Mouse (Mus musculus): Measurements from ENCODE around the gene Farp1. TPM values are rescaled to one million over a fixed set of nuclear protein-coding genes. Genes with fewer than 3 reads are reported as not detected.

Gene Farp1
- total and polyA plus RNA-seq, 2 experiments: 4.2 to 8.6 TPM

DNA sequence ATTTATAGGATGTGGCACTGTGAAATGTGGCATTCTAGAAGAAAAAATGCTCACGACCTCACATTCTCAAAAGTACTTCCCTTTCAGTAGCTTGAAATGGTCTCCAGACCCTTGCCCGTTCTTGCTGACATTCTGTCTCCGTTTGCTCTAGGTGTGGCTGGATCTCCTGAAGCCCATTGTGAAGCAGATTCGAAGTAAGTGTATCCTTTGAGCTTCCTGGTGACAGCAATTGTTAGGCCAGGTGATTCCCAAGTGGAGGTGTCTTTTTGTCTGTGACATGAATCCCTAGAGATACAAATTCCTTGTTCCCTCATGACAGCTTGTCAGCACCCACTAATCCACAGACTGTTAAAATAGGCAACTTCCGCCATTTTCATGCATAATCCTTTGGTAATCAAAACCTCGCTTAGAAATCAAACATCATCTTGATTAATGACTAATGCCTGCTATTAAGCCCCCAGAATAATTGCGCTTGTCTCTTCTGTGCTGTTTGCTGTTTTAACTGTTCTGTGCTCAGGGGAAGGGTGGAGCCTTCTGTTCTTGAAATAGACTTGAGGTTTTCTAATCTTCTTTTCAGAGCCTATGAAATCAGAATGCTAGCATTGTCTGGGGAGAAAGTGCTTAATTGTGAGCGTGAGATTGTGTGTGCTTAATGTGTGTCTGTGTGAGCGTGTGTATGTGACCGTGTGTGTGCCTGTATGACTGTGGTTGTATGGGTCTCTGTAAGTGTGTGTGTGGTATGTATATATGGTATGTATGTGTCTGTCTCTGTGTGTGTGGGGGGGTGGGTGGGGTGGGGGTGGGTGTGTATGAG, 184.4 kb downstream of the Farp1 start:
- Histone ChIP-seq H3K27ac (replicated peaks; ENCODE audit: insufficient read depth, low read depth, low read length) (no peak overlapping the region), H3K4me1 (ENCODE audit: control insufficient read depth, insufficient read depth, low read length) (no peaks in the 10 kb centered on the region), H3K36me3 (ENCODE audit: control insufficient read depth, insufficient read depth, low read length) (peaks cover 4% of the 10 kb centered on the region; the same call in 1 of the 2 replicates), H3K27me3 (ENCODE audit: control insufficient read depth, insufficient read depth, low read length) (no peaks in the 10 kb centered on the region), H3K79me2 (ENCODE audit: control insufficient read depth, insufficient read depth, low read length) (no peaks in the 10 kb centered on the region), H3K4me3 (ENCODE audit: insufficient read depth, low read depth, low read length) (no peak overlapping the region), H3K9ac (ENCODE audit: low read depth, low read length) (no peak overlapping the region)
- no peak for TF ChIP-seq CTCF (IDR thresholded peaks at IDR 0.05; ENCODE audit: low read depth, low read length)
- 92% methylated on average over 10 of the region's 10 CpGs for WGBS
- DNase-seq (ENCODE audit: extremely low read depth, low read depth, low spot score): no peak

GRCm38 (mm10) chr14:121220040-121220322, 185.0 kb downstream of the Farp1 start:
- 100% methylated on average over 1 of the region's 1 CpGs for WGBS
- Histone ChIP-seq H3K4me1 (ENCODE audit: control insufficient read depth, insufficient read depth, low read length) (no peaks in the 10 kb centered on the region), H3K9ac (ENCODE audit: low read depth, low read length) (no peak overlapping the region), H3K36me3 (ENCODE audit: control insufficient read depth, insufficient read depth, low read length) (peaks cover 4% of the 10 kb centered on the region; the same call in 1 of the 2 replicates), H3K79me2 (ENCODE audit: control insufficient read depth, insufficient read depth, low read length) (no peaks in the 10 kb centered on the region), H3K4me3 (ENCODE audit: insufficient read depth, low read depth, low read length) (no peak overlapping the region), H3K27ac (replicated peaks; ENCODE audit: insufficient read depth, low read depth, low read length) (no peak overlapping the region), H3K27me3 (ENCODE audit: control insufficient read depth, insufficient read depth, low read length) (no peaks in the 10 kb centered on the region)
- DNase-seq (ENCODE audit: extremely low read depth, low read depth, low spot score): no peak
- no peak for TF ChIP-seq CTCF (IDR thresholded peaks at IDR 0.05; ENCODE audit: low read depth, low read length)
- TF ChIP-seq POLR2A (IDR thresholded peaks at IDR 0.05; ENCODE audit: extremely low read depth, insufficient read depth, low read length): no peak

DNA sequence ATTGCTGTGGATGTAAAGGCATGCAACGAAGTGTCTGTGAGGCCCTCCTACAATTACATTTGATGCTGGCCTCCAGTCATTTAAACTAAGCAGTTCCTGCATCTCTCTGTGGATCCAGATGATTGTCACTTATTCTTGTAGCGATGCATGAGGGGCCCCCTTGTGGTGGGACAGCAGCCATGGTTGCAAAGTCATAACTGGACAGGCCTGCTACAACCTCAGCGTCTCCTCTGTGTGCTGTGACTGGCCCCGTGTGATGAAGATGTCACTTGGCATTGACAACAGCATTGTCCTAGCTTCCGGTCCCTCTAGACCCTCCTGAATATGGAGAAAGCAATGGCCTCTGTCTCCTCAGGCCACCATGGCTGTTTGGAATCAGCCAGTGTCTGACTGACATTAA, 185.7 kb downstream of the Farp1 start:
- H3K27ac ChIP-seq (replicated peaks; ENCODE audit: insufficient read depth, low read depth, low read length): no peak overlapping the region
- no peaks in the 10 kb centered on the region for H3K27me3 ChIP-seq (ENCODE audit: control insufficient read depth, insufficient read depth, low read length)
- no peak overlapping the region for H3K4me3 ChIP-seq (ENCODE audit: insufficient read depth, low read depth, low read length)
- peaks cover 4% of the 10 kb centered on the region; the same call in 1 of the 2 replicates for H3K36me3 ChIP-seq (ENCODE audit: control insufficient read depth, insufficient read depth, low read length)
- no peaks in the 10 kb centered on the region for H3K79me2 ChIP-seq (ENCODE audit: control insufficient read depth, insufficient read depth, low read length)
- TF ChIP-seq CTCF (IDR thresholded peaks at IDR 0.05; ENCODE audit: low read depth, low read length): peak; percentile 67
- no peak for TF ChIP-seq POLR2A (IDR thresholded peaks at IDR 0.05; ENCODE audit: extremely low read depth, insufficient read depth, low read length)
- 81% methylated on average over 5 of the region's 5 CpGs for WGBS
- peak; percentile 34 for DNase-seq (ENCODE audit: extremely low read depth, low read depth, low spot score)
- no peaks in the 10 kb centered on the region for H3K4me1 ChIP-seq (ENCODE audit: control insufficient read depth, insufficient read depth, low read length)
- H3K9ac ChIP-seq (ENCODE audit: low read depth, low read length): no peak overlapping the region

- no peak for DNase-seq (ENCODE audit: extremely low read depth, low read depth, low spot score)
- H3K4me1 ChIP-seq (ENCODE audit: control insufficient read depth, insufficient read depth, low read length): no peaks in the 10 kb centered on the region
- 75% methylated on average over 11 of the region's 11 CpGs for WGBS
- no peak for TF ChIP-seq CTCF (IDR thresholded peaks at IDR 0.05; ENCODE audit: low read depth, low read length)
- TF ChIP-seq POLR2A (IDR thresholded peaks at IDR 0.05; ENCODE audit: extremely low read depth, insufficient read depth, low read length): no peak
- no peak overlapping the region for H3K4me3 ChIP-seq (ENCODE audit: insufficient read depth, low read depth, low read length)
- H3K27me3 ChIP-seq (ENCODE audit: control insufficient read depth, insufficient read depth, low read length): no peaks in the 10 kb centered on the region
- peaks cover 4% of the 10 kb centered on the region; the same call in 1 of the 2 replicates for H3K36me3 ChIP-seq (ENCODE audit: control insufficient read depth, insufficient read depth, low read length)
- H3K79me2 ChIP-seq (ENCODE audit: control insufficient read depth, insufficient read depth, low read length): no peaks in the 10 kb centered on the region
- H3K27ac ChIP-seq (replicated peaks; ENCODE audit: insufficient read depth, low read depth, low read length): no peak overlapping the region
- no peak overlapping the region for H3K9ac ChIP-seq (ENCODE audit: low read depth, low read length)
Measured at GRCm38 (mm10) chr14:121225804-121226203, 190.8 kb downstream of the Farp1 start.

- H3K27me3 ChIP-seq (ENCODE audit: control insufficient read depth, insufficient read depth, low read length): no peaks in the 10 kb centered on the region
- no peaks in the 10 kb centered on the region for H3K79me2 ChIP-seq (ENCODE audit: control insufficient read depth, insufficient read depth, low read length)
- H3K36me3 ChIP-seq (ENCODE audit: control insufficient read depth, insufficient read depth, low read length): no peaks in the 10 kb centered on the region; the same call in 1 of the 2 replicates
- H3K9ac ChIP-seq (ENCODE audit: low read depth, low read length): no peak overlapping the region
- no peak overlapping the region for H3K27ac ChIP-seq (replicated peaks; ENCODE audit: insufficient read depth, low read depth, low read length)
- no peak overlapping the region for H3K4me3 ChIP-seq (ENCODE audit: insufficient read depth, low read depth, low read length)
- DNase-seq (ENCODE audit: extremely low read depth, low read depth, low spot score): no peak
- whole genome bisulfite sequencing: 72% methylated on average over 9 of the region's 9 CpGs
- no peak for TF ChIP-seq CTCF (IDR thresholded peaks at IDR 0.05; ENCODE audit: low read depth, low read length)
- no peak for TF ChIP-seq POLR2A (IDR thresholded peaks at IDR 0.05; ENCODE audit: extremely low read depth, insufficient read depth, low read length)
- no peaks in the 10 kb centered on the region for H3K4me1 ChIP-seq (ENCODE audit: control insufficient read depth, insufficient read depth, low read length)
Measured at GRCm38 (mm10) chr14:121229036-121229773, 194.2 kb downstream of the Farp1 start.

DNA sequence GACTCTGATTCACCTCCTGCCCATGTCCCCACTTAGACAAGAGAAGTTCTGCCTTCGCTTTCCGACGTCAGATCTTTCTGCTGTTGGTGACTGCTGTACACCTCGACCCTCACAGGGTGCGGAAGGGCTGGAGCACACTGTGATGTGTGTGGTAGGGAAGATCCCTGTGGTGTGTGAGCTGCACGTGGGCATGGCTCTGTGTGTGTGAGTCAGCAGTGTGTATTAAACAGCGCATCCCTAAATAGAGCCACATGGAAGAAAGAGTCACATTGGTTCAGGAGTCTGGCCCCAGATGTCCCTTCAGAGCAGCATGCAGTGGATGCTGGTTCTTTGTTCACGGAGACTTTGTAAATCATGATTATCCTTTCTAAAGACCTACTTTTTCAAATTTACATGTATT, 196.2 kb downstream of the Farp1 start:
- no peak overlapping the region for H3K27ac ChIP-seq (replicated peaks; ENCODE audit: insufficient read depth, low read depth, low read length)
- WGBS: 95% methylated on average over 8 of the region's 8 CpGs
- no peaks in the 10 kb centered on the region for H3K79me2 ChIP-seq (ENCODE audit: control insufficient read depth, insufficient read depth, low read length)
- no peaks in the 10 kb centered on the region for H3K4me1 ChIP-seq (ENCODE audit: control insufficient read depth, insufficient read depth, low read length)
- no peak overlapping the region for H3K4me3 ChIP-seq (ENCODE audit: insufficient read depth, low read depth, low read length)
- TF ChIP-seq POLR2A (IDR thresholded peaks at IDR 0.05; ENCODE audit: extremely low read depth, insufficient read depth, low read length) (no peak), CTCF (IDR thresholded peaks at IDR 0.05; ENCODE audit: low read depth, low read length) (no peak)
- DNase-seq (ENCODE audit: extremely low read depth, low read depth, low spot score): no peak
- H3K36me3 ChIP-seq (ENCODE audit: control insufficient read depth, insufficient read depth, low read length): no peaks in the 10 kb centered on the region; the same call in 1 of the 2 replicates
- H3K27me3 ChIP-seq (ENCODE audit: control insufficient read depth, insufficient read depth, low read length): no peaks in the 10 kb centered on the region
- H3K9ac ChIP-seq (ENCODE audit: low read depth, low read length): no peak overlapping the region
